Mouse (Mus musculus): ENCODE results near the gene Coro2b.

Coro2b gene

GRCm38 (mm10) chr9:62438085-62438754 lies 98.6 kb downstream of the Coro2b start:
- no peak for DNase-seq (ENCODE audit: low spot score in 2 of 2)

GRCm38 (mm10) chr9:62437446-62437845 lies 99.4 kb downstream of the Coro2b start:
- DNase-seq (ENCODE audit: low spot score in 2 of 2) = no peak

GRCm38 (mm10) chr9:62435613-62436318 lies 101.1 kb downstream of the Coro2b start:
- DNase-seq (ENCODE audit: low spot score in 2 of 2) = no peak

GRCm38 (mm10) chr9:62432261-62433060 lies 104.4 kb downstream of the Coro2b start:
- DNase-seq (ENCODE audit: low spot score in 2 of 2) = no peak

GRCm38 (mm10) chr9:62430741-62431140 lies 106.1 kb downstream of the Coro2b start:
- DNase-seq (ENCODE audit: low spot score in 2 of 2) = no peak

GRCm38 (mm10) chr9:62427010-62427409 lies 109.8 kb downstream of the Coro2b start:
- DNase-seq (ENCODE audit: low spot score in 2 of 2) = no peak

GRCm38 (mm10) chr9:62426531-62426930 lies 110.3 kb downstream of the Coro2b start:
- DNase-seq (ENCODE audit: low spot score in 2 of 2) = no peak

- no peak for DNase-seq (ENCODE audit: low spot score in 2 of 2)
Observed at GRCm38 (mm10) chr9:62426021-62426420, 110.8 kb downstream of the Coro2b start.

- DNase-seq (ENCODE audit: low spot score in 2 of 2) = no peak
Observed at GRCm38 (mm10) chr9:62425265-62425664, 111.6 kb downstream of the Coro2b start.

GRCm38 (mm10) chr9:62423871-62424270 lies 113.0 kb downstream of the Coro2b start:
- no peak for DNase-seq (ENCODE audit: low spot score in 2 of 2)

GRCm38 (mm10) chr9:62422926-62423325 lies 113.9 kb downstream of the Coro2b start:
- no peak for DNase-seq (ENCODE audit: low spot score in 2 of 2)

GRCm38 (mm10) chr9:62421911-62422310 lies 114.9 kb downstream of the Coro2b start:
- DNase-seq (ENCODE audit: low spot score in 2 of 2) = no peak

GRCm38 (mm10) chr9:62421027-62421426 lies 115.8 kb downstream of the Coro2b start:
- DNase-seq (ENCODE audit: low spot score in 2 of 2) = no peak

- no peak for DNase-seq (ENCODE audit: low spot score in 2 of 2)
Observed at GRCm38 (mm10) chr9:62420261-62420917, 116.5 kb downstream of the Coro2b start.

- no peak for DNase-seq (ENCODE audit: low spot score in 2 of 2)
Observed at GRCm38 (mm10) chr9:62418742-62419141, 118.1 kb downstream of the Coro2b start.

- no peak for DNase-seq (ENCODE audit: low spot score in 2 of 2)
Observed at GRCm38 (mm10) chr9:62407357-62408146, 129.3 kb downstream of the Coro2b start.

GRCm38 (mm10) chr9:62406423-62407013 lies 130.3 kb downstream of the Coro2b start:
- no peak for DNase-seq (ENCODE audit: low spot score in 2 of 2)

- DNase-seq (ENCODE audit: low spot score in 2 of 2) = no peak
Observed at GRCm38 (mm10) chr9:62401589-62401988, 135.3 kb downstream of the Coro2b start.

- DNase-seq (ENCODE audit: low spot score in 2 of 2) = no peak
Observed at GRCm38 (mm10) chr9:62400531-62401170, 136.2 kb downstream of the Coro2b start.

- no peak for DNase-seq (ENCODE audit: low spot score in 2 of 2)
Observed at GRCm38 (mm10) chr9:62394163-62394562, 142.7 kb downstream of the Coro2b start.
